Mouse (Mus musculus): ENCODE measurements at regions not wholly inside any gene's neighbourhood (a gene's known extent, or its start where the extent isn't known, plus 50 kb on each side); places are given as distances from the start of the nearest gene placed in this dataset.

- no peak for DNase-seq (ENCODE audit: low spot score in 2 of 2)
These were observed 64.3 kb upstream of the Pard3b start for GRCm38 (mm10) chr1:61574276-61574675.

DNA sequence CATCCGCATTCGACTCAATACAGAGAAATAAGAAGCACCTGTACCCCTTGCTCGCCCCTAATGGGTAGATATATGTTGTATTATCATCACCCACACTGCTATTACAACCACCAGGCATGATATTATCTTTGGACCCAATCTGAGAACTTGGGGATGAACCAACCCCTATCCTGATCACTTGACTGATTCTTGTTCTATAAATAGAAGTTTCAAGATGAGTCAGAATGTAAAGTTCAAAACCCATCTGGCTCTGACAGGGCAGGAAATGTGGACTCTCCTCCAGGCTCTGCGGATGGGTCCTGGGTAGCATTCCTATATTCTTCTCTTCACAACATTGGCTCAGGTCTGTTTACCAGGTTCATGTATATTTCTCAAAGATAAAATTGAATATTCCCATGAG, 61.9 kb upstream of the Pard3b start:
- no peak for DNase-seq (ENCODE audit: low spot score in 2 of 2)

- no peak for DNase-seq (ENCODE audit: low spot score in 2 of 2)
These were observed 51.4 kb upstream of the Pard3b start for GRCm38 (mm10) chr1:61587251-61587650.
